Mouse (Mus musculus): ENCODE data around the gene Kirrel3. TPM values are rescaled to one million over a fixed set of nuclear protein-coding genes. Genes with fewer than 3 reads are reported as not detected.

Kirrel3 gene
- polyA plus RNA-seq, 1 experiment from 2014 or later: 2.2 TPM

DNA sequence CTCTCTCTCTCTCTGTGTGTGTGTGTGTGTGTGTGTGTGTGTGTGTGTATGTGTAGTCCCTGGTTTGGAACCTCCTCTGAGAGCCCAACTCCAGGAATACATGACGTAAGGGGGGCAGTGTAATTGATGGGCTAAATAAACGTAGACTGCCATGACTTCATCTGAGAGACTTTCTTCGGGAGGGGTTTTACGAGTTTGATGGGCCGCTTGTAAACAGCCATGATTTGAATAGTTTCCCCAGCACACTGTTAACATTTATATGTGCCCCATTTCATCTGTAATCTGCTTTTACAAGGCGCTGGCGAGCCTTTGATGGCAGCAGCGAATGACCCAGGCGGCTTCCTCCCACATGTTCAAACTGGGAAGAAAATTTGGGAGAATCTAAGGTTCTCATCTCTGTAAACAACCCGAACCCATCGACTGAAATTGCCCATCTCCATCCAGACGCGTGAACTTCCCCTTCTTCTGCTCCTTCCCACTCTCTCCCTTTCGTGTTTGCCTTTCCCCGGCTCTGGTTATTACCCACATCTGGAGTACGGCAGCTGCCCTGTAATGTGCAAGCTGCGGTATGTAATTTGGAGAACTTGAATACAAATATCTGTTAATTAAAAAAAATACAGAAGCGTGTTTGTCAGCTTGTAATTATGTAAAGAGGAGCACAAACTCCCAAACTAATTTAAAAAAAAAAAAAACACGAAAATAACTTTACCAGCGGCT, 34.7 kb downstream of the Kirrel3 start:
- no peak for ATAC-seq
- Histone ChIP-seq H3K4me3 (replicated peaks) (no peak overlapping the region), H3K27ac (no peak overlapping the region), H3K9ac (no peak overlapping the region), H3K4me2 (replicated peaks) (no peak overlapping the region), H3K36me3 (no peaks in the 10 kb centered on the region), H3K4me1 (replicated peaks) (no peaks in the 10 kb centered on the region), H3K27me3 (replicated peaks) (no peaks in the 10 kb centered on the region), H3K9me3 (no peaks in the 10 kb centered on the region)
- 49% methylated on average over 20 of the region's 20 CpGs for WGBS

DNA sequence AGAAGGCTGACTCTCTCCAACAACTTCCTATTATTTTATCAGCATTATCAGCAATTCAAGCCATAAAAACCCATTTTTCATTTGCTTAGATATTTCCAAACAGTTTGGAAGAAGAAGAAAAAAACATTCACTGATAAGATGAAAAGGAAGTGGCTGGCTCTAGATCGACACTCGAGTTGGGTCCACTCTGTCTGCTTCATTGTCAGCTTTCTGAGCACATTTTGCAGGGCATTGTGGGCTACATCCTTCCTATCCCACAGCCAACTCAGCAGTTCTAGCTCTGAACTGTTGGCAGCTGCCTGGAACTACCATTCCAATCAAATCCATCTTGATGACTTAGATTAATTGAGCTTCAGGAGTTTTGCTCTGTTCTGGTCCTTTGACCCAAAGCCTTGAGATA, 40.0 kb downstream of the Kirrel3 start:
- Histone ChIP-seq H3K4me1 (replicated peaks) (no peaks in the 10 kb centered on the region), H3K4me3 (replicated peaks) (no peak overlapping the region), H3K27ac (no peak overlapping the region), H3K4me2 (replicated peaks) (no peak overlapping the region), H3K9ac (no peak overlapping the region), H3K36me3 (no peaks in the 10 kb centered on the region), H3K27me3 (replicated peaks) (no peaks in the 10 kb centered on the region), H3K9me3 (no peaks in the 10 kb centered on the region)
- ATAC-seq: no peak
- WGBS: 43% methylated on average over 2 of the region's 2 CpGs

DNA sequence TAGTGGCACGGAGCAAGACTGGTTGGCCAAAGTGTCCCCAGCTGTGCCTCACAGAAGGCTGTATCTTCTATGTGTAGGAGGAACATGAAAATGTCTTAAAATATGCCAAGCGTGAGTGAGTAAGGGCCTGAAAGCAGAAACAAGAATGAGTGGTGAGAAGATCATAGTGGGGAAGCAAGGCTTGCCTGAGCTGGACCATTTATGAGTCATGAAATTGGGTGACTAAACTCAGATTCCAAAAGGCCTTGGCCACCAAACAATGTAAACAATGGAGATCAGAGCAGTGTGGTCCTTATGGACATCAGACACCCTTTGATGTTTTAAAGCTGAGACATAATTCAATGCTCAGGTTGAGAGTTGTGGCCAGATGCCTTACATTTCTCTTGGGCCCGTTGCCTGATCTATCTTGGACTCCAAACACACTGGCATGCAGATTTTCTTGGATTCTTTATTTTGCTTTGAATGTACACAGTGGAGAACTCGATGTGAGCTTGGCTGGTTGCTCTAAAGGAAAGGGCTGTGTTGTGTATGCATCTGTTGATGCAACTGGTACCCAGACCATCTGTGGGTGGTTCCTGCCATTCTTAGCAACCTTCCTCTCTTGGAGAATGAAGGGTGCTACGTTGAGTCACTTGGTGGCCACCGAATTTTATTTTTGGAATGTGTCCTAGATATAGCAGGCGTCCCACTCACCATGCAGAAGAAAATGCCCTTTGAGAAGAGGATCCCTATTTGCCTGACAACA, 53.1 kb downstream of the Kirrel3 start:
- WGBS: 78% methylated on average over 7 of the region's 7 CpGs
- Histone ChIP-seq H3K9ac (no peak overlapping the region), H3K4me2 (replicated peaks) (no peak overlapping the region), H3K27me3 (replicated peaks) (no peaks in the 10 kb centered on the region), H3K27ac (no peak overlapping the region), H3K9me3 (no peaks in the 10 kb centered on the region), H3K36me3 (no peaks in the 10 kb centered on the region), H3K4me1 (replicated peaks) (no peaks in the 10 kb centered on the region), H3K4me3 (replicated peaks) (no peak overlapping the region)
- ATAC-seq: no peak

DNA sequence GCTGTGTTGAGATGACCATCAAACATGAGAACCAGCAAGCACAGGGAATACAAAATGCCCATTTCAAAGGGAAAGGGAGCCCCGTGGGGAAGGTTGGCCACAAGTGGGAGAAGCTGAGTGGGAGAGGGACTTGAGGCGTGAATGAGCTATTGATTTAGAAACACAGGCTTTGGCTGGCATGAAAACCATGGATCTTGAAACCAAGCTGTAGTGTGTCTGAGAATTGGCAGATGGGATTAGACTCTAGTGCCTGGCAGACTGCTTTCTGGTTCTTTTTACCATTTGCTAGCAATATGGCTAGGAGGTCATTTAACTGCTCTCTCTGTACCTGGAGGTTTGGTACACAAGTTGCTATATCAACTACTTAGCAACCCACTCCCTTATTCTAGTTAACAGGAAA, 56.2 kb downstream of the Kirrel3 start:
- H3K4me1 ChIP-seq (replicated peaks): no peaks in the 10 kb centered on the region
- no peaks in the 10 kb centered on the region for H3K27me3 ChIP-seq (replicated peaks)
- H3K9me3 ChIP-seq: no peaks in the 10 kb centered on the region
- H3K27ac ChIP-seq: no peak overlapping the region
- no peak overlapping the region for H3K9ac ChIP-seq
- no peak overlapping the region for H3K4me2 ChIP-seq (replicated peaks)
- no peaks in the 10 kb centered on the region for H3K36me3 ChIP-seq
- WGBS: 80% methylated on average over 2 of the region's 2 CpGs
- ATAC-seq: no peak
- no peak overlapping the region for H3K4me3 ChIP-seq (replicated peaks)

DNA sequence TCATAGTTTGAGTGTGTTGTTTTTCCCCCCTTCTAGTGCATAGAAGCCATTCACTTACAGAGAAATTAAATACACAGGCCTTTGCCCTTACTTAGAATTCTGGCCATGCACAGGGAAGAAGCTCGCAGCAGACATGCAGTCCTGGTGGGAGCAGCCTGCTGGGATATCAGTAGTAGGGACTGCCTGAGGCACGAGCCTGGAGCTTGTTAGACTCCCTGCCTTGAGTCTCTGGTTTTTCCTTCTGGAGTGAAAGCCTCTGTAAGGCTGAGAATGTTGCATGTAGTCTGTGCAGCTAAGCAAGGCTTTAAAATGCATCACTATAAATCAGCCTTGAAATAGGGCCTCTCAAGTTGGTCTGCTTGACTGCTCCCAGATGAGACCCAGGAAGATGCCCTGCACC, 70.0 kb downstream of the Kirrel3 start:
- Histone ChIP-seq H3K9me3 (no peaks in the 10 kb centered on the region), H3K36me3 (no peaks in the 10 kb centered on the region), H3K4me3 (replicated peaks) (no peak overlapping the region), H3K4me1 (replicated peaks) (no peaks in the 10 kb centered on the region), H3K27me3 (replicated peaks) (no peaks in the 10 kb centered on the region), H3K27ac (no peak overlapping the region), H3K4me2 (replicated peaks) (no peak overlapping the region), H3K9ac (no peak overlapping the region)
- no peak for ATAC-seq
- WGBS: 40% methylated on average over 2 of the region's 2 CpGs

DNA sequence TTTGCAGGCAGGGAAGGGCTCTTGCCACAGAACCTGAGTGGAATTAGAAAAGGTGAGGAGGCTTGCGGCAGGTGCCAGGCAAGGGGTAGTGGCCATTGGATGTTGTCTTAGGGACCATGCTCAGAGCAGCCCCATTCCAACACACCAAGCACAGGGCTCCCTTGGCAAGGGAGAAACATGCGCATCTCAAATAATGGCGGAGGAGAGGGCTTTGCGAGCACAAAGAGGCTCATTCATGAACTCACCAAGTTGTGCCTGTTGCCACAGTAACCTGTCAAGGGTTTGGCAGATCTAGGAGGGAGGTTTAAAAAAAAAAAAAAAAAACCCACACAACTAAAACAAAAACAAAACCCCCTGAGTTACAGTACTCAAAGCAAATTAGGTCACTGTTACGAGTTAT, 72.2 kb downstream of the Kirrel3 start:
- WGBS: 72% methylated on average over 5 of the region's 5 CpGs
- H3K9ac ChIP-seq: no peak overlapping the region
- no peak for ATAC-seq

DNA sequence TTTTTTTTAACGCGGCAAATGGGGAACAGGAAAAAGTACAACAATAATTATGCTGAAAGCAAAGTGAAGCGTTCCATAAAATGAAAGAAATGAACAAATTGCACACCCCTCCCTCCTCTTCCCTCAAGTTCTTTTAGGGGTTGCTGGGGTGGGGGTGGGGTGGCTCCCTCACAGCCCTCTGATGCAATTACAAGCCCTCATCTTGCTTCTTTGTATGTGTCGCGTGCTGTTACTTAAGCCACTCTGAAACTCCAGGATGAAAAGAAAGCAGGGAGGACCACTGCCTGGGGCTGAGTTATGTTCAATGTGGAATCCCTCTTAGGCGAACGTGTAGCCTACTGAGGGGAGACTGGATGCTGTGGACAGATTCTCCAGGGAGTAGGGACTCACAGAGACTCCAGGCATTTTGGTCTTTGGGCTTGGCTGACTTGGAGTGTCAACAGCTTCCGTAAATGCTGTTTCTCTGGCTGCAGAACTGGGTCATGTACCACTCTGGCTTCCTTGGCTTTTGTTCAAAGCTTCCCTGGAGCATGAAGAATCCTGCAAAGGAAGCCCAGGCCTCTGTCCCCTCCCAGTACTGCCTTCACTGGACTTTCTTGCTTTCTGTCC, 72.7 kb downstream of the Kirrel3 start:
- H3K9me3 ChIP-seq: no peaks in the 10 kb centered on the region

More for the DNA sequence above, 72.2 kb downstream of the Kirrel3 start:
- no peaks in the 10 kb centered on the region for H3K9me3 ChIP-seq
- H3K4me1 ChIP-seq (replicated peaks): no peaks in the 10 kb centered on the region
- H3K27me3 ChIP-seq (replicated peaks): no peaks in the 10 kb centered on the region
- no peak overlapping the region for H3K4me3 ChIP-seq (replicated peaks)
- H3K4me2 ChIP-seq (replicated peaks): no peak overlapping the region
- no peaks in the 10 kb centered on the region for H3K36me3 ChIP-seq
- H3K27ac ChIP-seq: no peak overlapping the region

DNA sequence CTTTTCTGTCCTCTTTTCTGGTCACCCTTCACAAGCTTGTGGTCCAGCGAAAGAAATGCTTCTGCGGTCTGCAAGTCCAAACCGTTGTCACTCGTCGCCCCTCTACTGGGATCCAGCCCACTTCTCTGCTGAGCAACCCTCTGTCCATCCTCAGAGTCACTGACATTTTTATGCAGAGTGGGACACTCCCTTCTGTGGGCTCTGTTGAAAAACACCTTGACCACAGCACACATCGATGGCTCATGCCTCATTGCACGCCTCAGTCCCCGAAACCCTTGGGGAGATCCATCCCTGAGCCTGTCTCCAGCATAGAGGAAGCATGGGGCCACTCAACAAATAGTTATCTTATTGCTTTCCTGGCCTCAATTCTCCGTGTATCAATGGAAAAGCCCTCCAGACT, 73.4 kb downstream of the Kirrel3 start:
- H3K4me3 ChIP-seq (replicated peaks): no peak overlapping the region
- 88% methylated on average over 9 of the region's 9 CpGs for WGBS
- H3K9ac ChIP-seq: no peak overlapping the region
- no peak for ATAC-seq
- H3K27me3 ChIP-seq (replicated peaks): no peaks in the 10 kb centered on the region
- H3K36me3 ChIP-seq: no peaks in the 10 kb centered on the region
- no peaks in the 10 kb centered on the region for H3K4me1 ChIP-seq (replicated peaks)
- H3K9me3 ChIP-seq: no peaks in the 10 kb centered on the region
- no peak overlapping the region for H3K4me2 ChIP-seq (replicated peaks)
- H3K27ac ChIP-seq: no peak overlapping the region

More for the DNA sequence above, 72.7 kb downstream of the Kirrel3 start:
- Histone ChIP-seq H3K27me3 (replicated peaks) (no peaks in the 10 kb centered on the region), H3K4me1 (replicated peaks) (no peaks in the 10 kb centered on the region), H3K27ac (no peak overlapping the region), H3K4me3 (replicated peaks) (no peak overlapping the region), H3K4me2 (replicated peaks) (no peak overlapping the region), H3K36me3 (no peaks in the 10 kb centered on the region), H3K9ac (no peak overlapping the region)
- 67% methylated on average over 8 of the region's 8 CpGs for WGBS
- no peak for ATAC-seq

DNA sequence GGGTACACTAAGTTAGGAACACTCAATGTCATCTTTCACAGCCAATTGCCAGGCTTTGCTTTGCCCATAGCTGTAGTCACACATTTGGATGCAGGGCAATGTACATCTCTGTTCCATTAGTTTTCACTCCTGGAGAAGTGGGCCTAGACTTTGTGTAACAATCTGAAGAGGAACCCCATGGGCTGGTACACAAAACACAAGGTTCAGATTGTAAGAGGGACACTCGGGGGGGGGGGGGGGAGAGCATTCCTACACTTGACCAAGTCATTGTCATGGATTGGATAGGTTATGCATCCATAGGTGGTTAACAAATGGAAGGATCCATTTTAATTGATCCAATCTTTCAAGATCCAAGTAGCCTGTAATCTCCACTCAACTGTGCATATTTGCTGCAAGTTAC, 75.6 kb downstream of the Kirrel3 start:
- H3K27ac ChIP-seq: no peak overlapping the region
- H3K36me3 ChIP-seq: no peaks in the 10 kb centered on the region
- no peak overlapping the region for H3K9ac ChIP-seq
- H3K9me3 ChIP-seq: no peaks in the 10 kb centered on the region
- H3K4me3 ChIP-seq (replicated peaks): no peak overlapping the region
- no peak overlapping the region for H3K4me2 ChIP-seq (replicated peaks)
- 53% methylated on average over 1 of the region's 1 CpGs for WGBS
- no peaks in the 10 kb centered on the region for H3K27me3 ChIP-seq (replicated peaks)
- H3K4me1 ChIP-seq (replicated peaks): no peaks in the 10 kb centered on the region
- ATAC-seq: no peak

DNA sequence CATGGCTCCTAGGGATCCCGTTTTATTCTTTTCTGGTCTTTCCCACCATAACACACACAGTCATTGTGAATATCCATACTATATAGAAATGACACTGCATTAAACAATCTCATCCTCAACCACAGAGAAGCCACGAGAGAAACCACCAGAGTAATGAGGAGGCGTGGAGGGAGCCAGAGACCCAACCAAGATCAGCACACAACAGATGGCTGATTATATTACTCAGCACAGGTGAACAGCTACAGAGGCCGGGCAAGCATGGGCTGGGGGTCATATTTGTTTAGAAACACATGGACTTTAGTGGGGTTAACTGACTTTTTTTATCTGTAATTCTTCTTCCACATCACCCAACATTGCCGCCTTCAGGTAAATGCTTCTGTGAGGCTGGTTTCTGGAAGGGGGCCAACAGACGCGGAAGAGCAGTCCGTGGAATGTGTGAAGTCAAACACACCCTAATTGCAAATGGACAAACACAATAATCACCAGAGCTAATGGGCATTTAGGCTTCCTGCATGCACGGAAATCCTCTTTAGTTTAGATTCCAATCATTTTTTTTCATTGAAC, 76.8 kb downstream of the Kirrel3 start:
- H3K27me3 ChIP-seq (replicated peaks): no peaks in the 10 kb centered on the region

DNA sequence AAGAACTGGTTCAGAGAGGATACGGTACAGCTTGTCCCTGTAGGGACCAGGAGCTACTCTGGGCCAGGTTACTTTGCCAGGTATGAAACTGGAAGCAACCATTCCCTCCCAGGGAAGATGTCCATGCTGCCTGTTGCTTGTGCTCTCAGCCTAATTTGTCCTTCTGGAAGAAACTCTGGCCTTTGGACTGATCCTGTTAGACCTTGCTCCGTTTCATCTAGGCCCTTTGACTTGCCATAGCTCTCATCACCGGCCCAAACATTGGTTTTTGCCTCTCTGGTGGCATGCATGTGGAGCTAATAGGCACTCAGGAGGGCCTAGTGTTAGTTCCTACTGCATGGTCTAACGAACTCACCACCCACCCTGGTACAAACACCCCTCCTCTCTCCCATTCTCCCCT, 88.2 kb downstream of the Kirrel3 start:
- WGBS: 87% methylated on average over 4 of the region's 4 CpGs
- H3K36me3 ChIP-seq: no peaks in the 10 kb centered on the region
- no peak overlapping the region for H3K4me2 ChIP-seq (replicated peaks)
- no peak overlapping the region for H3K9ac ChIP-seq
- no peaks in the 10 kb centered on the region for H3K27me3 ChIP-seq (replicated peaks)
- H3K27ac ChIP-seq: no peak overlapping the region
- no peaks in the 10 kb centered on the region for H3K4me1 ChIP-seq (replicated peaks)
- H3K9me3 ChIP-seq: no peaks in the 10 kb centered on the region
- no peak overlapping the region for H3K4me3 ChIP-seq (replicated peaks)
- ATAC-seq: no peak

More for the DNA sequence above, 76.8 kb downstream of the Kirrel3 start:
- Histone ChIP-seq H3K9ac (no peak overlapping the region), H3K4me2 (replicated peaks) (no peak overlapping the region), H3K27ac (no peak overlapping the region), H3K36me3 (no peaks in the 10 kb centered on the region), H3K9me3 (no peaks in the 10 kb centered on the region), H3K4me3 (replicated peaks) (no peak overlapping the region), H3K4me1 (replicated peaks) (no peaks in the 10 kb centered on the region)
- 57% methylated on average over 9 of the region's 9 CpGs for WGBS
- no peak for ATAC-seq

DNA sequence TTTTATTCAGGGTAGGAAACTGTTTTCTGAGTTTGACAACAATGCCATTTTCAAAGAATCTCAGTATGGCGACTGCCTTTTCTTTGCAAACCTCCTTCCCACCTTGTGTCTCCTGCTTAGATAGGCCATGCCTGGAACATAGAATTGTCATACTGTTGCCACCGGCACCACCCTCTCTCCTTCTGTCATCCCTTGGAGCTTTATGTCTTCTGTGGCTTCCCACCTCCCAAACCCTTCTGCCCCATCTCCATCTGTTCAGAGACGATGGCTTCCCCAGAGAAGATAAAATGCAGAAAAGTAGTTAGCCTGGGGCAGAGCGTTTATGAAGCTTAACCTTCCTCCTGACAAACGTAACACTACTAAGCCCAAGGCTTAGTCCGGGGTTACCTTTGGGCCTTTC, 88.9 kb downstream of the Kirrel3 start:
- no peak overlapping the region for H3K9ac ChIP-seq
- no peaks in the 10 kb centered on the region for H3K36me3 ChIP-seq
- H3K27ac ChIP-seq: no peak overlapping the region
- no peaks in the 10 kb centered on the region for H3K9me3 ChIP-seq
- no peaks in the 10 kb centered on the region for H3K27me3 ChIP-seq (replicated peaks)
- no peaks in the 10 kb centered on the region for H3K4me1 ChIP-seq (replicated peaks)
- WGBS: 86% methylated on average over 6 of the region's 6 CpGs
- ATAC-seq: no peak
- no peak overlapping the region for H3K4me3 ChIP-seq (replicated peaks)
- no peak overlapping the region for H3K4me2 ChIP-seq (replicated peaks)
